Mouse (Mus musculus): ENCODE results near the gene Nkx6-1.
A peak's percentile ranks its signal among the peaks of the same experiment; 100 is the strongest.

DNA sequence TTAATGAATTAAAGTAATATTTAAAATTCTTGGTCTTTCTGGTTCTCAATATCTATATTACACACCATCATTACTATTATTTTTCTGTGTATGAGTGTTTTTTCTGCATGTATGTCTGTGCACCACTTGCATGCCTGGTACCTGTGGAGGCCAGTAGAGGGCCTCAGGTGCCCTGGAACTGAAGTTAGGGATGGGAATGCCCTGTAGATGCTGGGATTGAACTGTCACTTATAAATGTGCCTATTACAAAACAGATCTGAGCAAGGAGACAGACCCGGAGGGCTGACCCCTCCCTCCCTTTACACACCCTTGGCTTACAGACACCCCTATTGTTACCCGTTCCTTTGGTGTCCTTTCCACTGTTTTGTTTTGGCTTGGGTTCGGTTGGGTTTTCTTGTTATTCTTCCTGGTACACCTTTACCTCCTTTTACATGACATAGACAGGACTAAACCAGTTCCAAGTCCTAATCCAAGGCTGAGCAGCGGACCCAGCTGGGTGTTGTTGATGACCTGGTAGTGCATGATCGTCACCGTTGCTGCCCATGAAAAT, 48.3 kb upstream of the Nkx6-1 start:
- TF ChIP-seq POLR2A (IDR thresholded peaks at IDR 0.05; ENCODE audit: low read depth, low read length) (no peak), CTCF (conservative IDR thresholded peaks at IDR 0.05; ENCODE audit: insufficient read depth, insufficient read length, low read depth, low read length) (peak; percentile 67)

All from kidney, adult 2 months (tissue).